In genomic region chr10:95709903-95710660, GRCm38 (mm10) we compare ENCODE assay signal across 24 mouse cellular contexts. TPM values are rescaled to one million over a fixed set of nuclear protein-coding genes. Genes with fewer than 3 reads are reported as not detected.
DNase-seq lines count a peak whose midpoint lies in the region; ATAC-seq and TF ChIP-seq lines count a peak whose summit lies in the region.
"Had no signal": no experiment of that assay in that cellular context is flagged by ENCODE, and none has a peak within 500 bp of the region (broad histone marks: within the 10 kb centered on the region; RNA-seq: fewer than 3 reads in every experiment).

No protein-coding gene starts in this region.

- H3K27ac ChIP-seq in forebrain, embryonic 12.5 days: no peak overlapping the region
- H3K27ac ChIP-seq in forebrain, postnatal 0 days (ENCODE audit: low read depth, low read length): no peak overlapping the region
- no peak overlapping the region for H3K27ac ChIP-seq in midbrain, embryonic 13.5 days
- H3K27ac ChIP-seq in midbrain, embryonic 16.5 days (ENCODE audit: low read length): no peak overlapping the region
- H3K27ac ChIP-seq in embryonic fibroblast, embryonic 13.5 days (ENCODE audit: insufficient read depth, low read length): peak overlapping the region; percentile 84
- H3K27ac ChIP-seq in olfactory bulb, adult 2 months (ENCODE audit: insufficient read depth, low read depth, low read length): 0 out of 2 replicates have a peak overlapping the region, but pooled peaks have one; percentile 44
- H3K27ac ChIP-seq in intestine, postnatal 0 days (ENCODE audit: low read depth, low read length): no peak overlapping the region
- H3K27ac ChIP-seq: heart, adult 2 months; hindbrain, embryonic 14.5 days; intestine, embryonic 15.5 days; midbrain, embryonic 15.5 days; stomach, embryonic 15.5 days had no signal

- no peak overlapping the region for H3K4me3 ChIP-seq in forebrain, embryonic 12.5 days (replicated peaks)
- H3K4me3 ChIP-seq in forebrain, postnatal 0 days (ENCODE audit: low read depth, low read length): no peak overlapping the region
- H3K4me3 ChIP-seq in midbrain, embryonic 13.5 days (replicated peaks): no peak overlapping the region
- H3K4me3 ChIP-seq in midbrain, embryonic 16.5 days (ENCODE audit: low read depth, low read length): no peak overlapping the region
- no peak overlapping the region for H3K4me3 ChIP-seq in embryonic fibroblast, embryonic 13.5 days (ENCODE audit: insufficient read depth, low read length)
- H3K4me3 ChIP-seq in olfactory bulb, adult 2 months (ENCODE audit: insufficient read depth, low read depth, low read length): no peak overlapping the region
- no peak overlapping the region for H3K4me3 ChIP-seq in intestine, postnatal 0 days (ENCODE audit: low read depth, low read length)
- H3K4me3 ChIP-seq: heart, adult 2 months; intestine, embryonic 15.5 days; midbrain, embryonic 15.5 days; stomach, embryonic 15.5 days had no signal

- DNase-seq in forebrain, postnatal 0 days: no peak
- no peak for DNase-seq in spleen, postnatal 14 days (ENCODE audit: low spot score in 2 of 2)
- DNase-seq: adrenal gland, postnatal 25 days; cerebellum, postnatal 14 days; heart, adult 2 months; kidney, postnatal 14 days; lung, adult 2 months; lung, postnatal 36 days; spleen, adult 18-20 months had no signal

- no peak for TF ChIP-seq POLR2A in embryonic fibroblast, embryonic 13.5 days (IDR thresholded peaks at IDR 0.05; ENCODE audit: low read depth, low read length)
- TF ChIP-seq POLR2A in olfactory bulb, adult 2 months (IDR thresholded peaks at IDR 0.05; ENCODE audit: insufficient read depth, low read depth, low read length): no peak

- H3K4me1 ChIP-seq in forebrain, embryonic 12.5 days: peaks cover 17% of the 10 kb centered on the region
- H3K4me1 ChIP-seq in forebrain, postnatal 0 days (ENCODE audit: insufficient read depth): no peaks in the 10 kb centered on the region
- peaks cover 9% of the 10 kb centered on the region for H3K4me1 ChIP-seq in midbrain, embryonic 13.5 days (replicated peaks)
- no peaks in the 10 kb centered on the region for H3K4me1 ChIP-seq in midbrain, embryonic 16.5 days (ENCODE audit: control insufficient read depth, insufficient read depth, low read length)
- H3K4me1 ChIP-seq in embryonic fibroblast, embryonic 13.5 days (ENCODE audit: control insufficient read depth, insufficient read depth, low read length): peaks cover 30% of the 10 kb centered on the region
- peaks cover 7% of the 10 kb centered on the region for H3K4me1 ChIP-seq in olfactory bulb, adult 2 months (ENCODE audit: control insufficient read depth, insufficient read depth, low read length)
- H3K4me1 ChIP-seq in intestine, postnatal 0 days (replicated peaks; ENCODE audit: control insufficient read depth, insufficient read depth, low read length): no peaks in the 10 kb centered on the region

- no peak for TF ChIP-seq CTCF in forebrain, postnatal 0 days (IDR thresholded peaks at IDR 0.05; ENCODE audit: low read depth)
- TF ChIP-seq CTCF in embryonic fibroblast, embryonic 13.5 days (IDR thresholded peaks at IDR 0.05; ENCODE audit: borderline replicate concordance, insufficient read depth, low read length): no peak
- no peak for TF ChIP-seq CTCF in olfactory bulb, adult 2 months (IDR thresholded peaks at IDR 0.05; ENCODE audit: insufficient read depth, low read depth, low read length)
- no peak for TF ChIP-seq CTCF in intestine, postnatal 0 days (IDR thresholded peaks at IDR 0.05; ENCODE audit: low read depth)

- H3K9ac ChIP-seq in forebrain, embryonic 12.5 days: no peak overlapping the region
- H3K9ac ChIP-seq in forebrain, postnatal 0 days: no peak overlapping the region
- no peak overlapping the region for H3K9ac ChIP-seq in midbrain, embryonic 13.5 days (replicated peaks)
- no peak overlapping the region for H3K9ac ChIP-seq in midbrain, embryonic 16.5 days (ENCODE audit: low read depth, low read length)
- no peak overlapping the region for H3K9ac ChIP-seq in intestine, postnatal 0 days (ENCODE audit: low read depth, low read length)
- H3K9ac ChIP-seq: hindbrain, embryonic 14.5 days; intestine, embryonic 15.5 days; midbrain, embryonic 15.5 days; stomach, embryonic 15.5 days had no signal

- no peaks in the 10 kb centered on the region for H3K9me3 ChIP-seq in forebrain, embryonic 12.5 days
- no peaks in the 10 kb centered on the region for H3K9me3 ChIP-seq in forebrain, postnatal 0 days (ENCODE audit: low read length)
- no peaks in the 10 kb centered on the region for H3K9me3 ChIP-seq in midbrain, embryonic 13.5 days
- no peaks in the 10 kb centered on the region for H3K9me3 ChIP-seq in midbrain, embryonic 16.5 days (replicated peaks; ENCODE audit: control insufficient read depth, low read length, poor library complexity, severe bottlenecking)
- H3K9me3 ChIP-seq in intestine, postnatal 0 days (ENCODE audit: control insufficient read depth): no peaks in the 10 kb centered on the region
- H3K9me3 ChIP-seq: intestine, embryonic 15.5 days; midbrain, embryonic 15.5 days; stomach, embryonic 15.5 days had no signal

- no peaks in the 10 kb centered on the region for H3K27me3 ChIP-seq in forebrain, embryonic 12.5 days
- no peaks in the 10 kb centered on the region for H3K27me3 ChIP-seq in forebrain, postnatal 0 days (ENCODE audit: insufficient read depth, low read length)
- no peaks in the 10 kb centered on the region for H3K27me3 ChIP-seq in midbrain, embryonic 13.5 days
- H3K27me3 ChIP-seq in midbrain, embryonic 16.5 days (ENCODE audit: control insufficient read depth, insufficient read depth, low read depth, low read length): no peaks in the 10 kb centered on the region
- H3K27me3 ChIP-seq in intestine, postnatal 0 days (replicated peaks; ENCODE audit: control insufficient read depth, insufficient read depth, low read length): no peaks in the 10 kb centered on the region
- H3K27me3 ChIP-seq: intestine, embryonic 15.5 days; midbrain, embryonic 15.5 days; stomach, embryonic 15.5 days had no signal

- no peak for ATAC-seq in forebrain, embryonic 12.5 days (ENCODE audit: low FRiP score)
- no peak for ATAC-seq in forebrain, postnatal 0 days
- no peak for ATAC-seq in midbrain, embryonic 13.5 days
- ATAC-seq in midbrain, embryonic 16.5 days: no peak
- ATAC-seq in intestine, postnatal 0 days: no peak
- ATAC-seq: intestine, embryonic 15.5 days; midbrain, embryonic 15.5 days had no signal

- WGBS in forebrain, embryonic 12.5 days: 60% methylated on average over 8 of the region's 8 CpGs
- 54% methylated on average over 8 of the region's 8 CpGs for WGBS in forebrain, postnatal 0 days
- WGBS in midbrain, embryonic 13.5 days: 66% methylated on average over 8 of the region's 8 CpGs
- WGBS in midbrain, embryonic 16.5 days: 54% methylated on average over 7 of the region's 8 CpGs
- 56% methylated on average over 8 of the region's 8 CpGs for WGBS in olfactory bulb, adult 2 months
- WGBS in intestine, postnatal 0 days: 76% methylated on average over 8 of the region's 8 CpGs

- 0 out of 2 replicates have a peak overlapping the region, but pooled peaks have one; percentile 2 for H3K4me2 ChIP-seq in forebrain, embryonic 12.5 days
- H3K4me2 ChIP-seq in forebrain, postnatal 0 days (ENCODE audit: low read depth): no peak overlapping the region
- H3K4me2 ChIP-seq in midbrain, embryonic 13.5 days (replicated peaks): peak overlapping the region; percentile 3; the same call in 1 of the 2 replicates
- no peak overlapping the region for H3K4me2 ChIP-seq in midbrain, embryonic 16.5 days (ENCODE audit: low read length)
- H3K4me2 ChIP-seq in intestine, postnatal 0 days (replicated peaks; ENCODE audit: low read depth): no peak overlapping the region
- H3K4me2 ChIP-seq: hindbrain, embryonic 14.5 days; intestine, embryonic 15.5 days; liver, embryonic 11.5 days; midbrain, embryonic 15.5 days; stomach, embryonic 15.5 days had no signal

- H3K36me3 ChIP-seq in forebrain, embryonic 12.5 days (replicated peaks): no peaks in the 10 kb centered on the region
- no peaks in the 10 kb centered on the region for H3K36me3 ChIP-seq in forebrain, postnatal 0 days (ENCODE audit: insufficient read depth)
- no peaks in the 10 kb centered on the region for H3K36me3 ChIP-seq in midbrain, embryonic 13.5 days
- H3K36me3 ChIP-seq in midbrain, embryonic 16.5 days (ENCODE audit: control insufficient read depth, insufficient read depth, low read length): no peaks in the 10 kb centered on the region
- no peaks in the 10 kb centered on the region for H3K36me3 ChIP-seq in intestine, postnatal 0 days (ENCODE audit: control insufficient read depth, insufficient read depth)
- H3K36me3 ChIP-seq: intestine, embryonic 15.5 days; midbrain, embryonic 15.5 days; stomach, embryonic 15.5 days had no signal

RNA-seq across cellular contexts. Expression of gene Anapc15-ps, which starts 36.8 kb away (rescaled TPM):
- polyA plus RNA-seq in forebrain, embryonic 12.5 days (2016; fragmentation: Nextera tagmentation; extraction: Ambion mirVana): not detected in 2 replicates
- not detected in 2 replicates for total RNA-seq in forebrain, postnatal 0 days (2014; rRNA removed)
- polyA plus RNA-seq in forebrain, postnatal 0 days (2015; fragmentation: Nextera tagmentation; extraction: Ambion mirVana): 0.55 TPM in 1 of 2 replicates, not detected in the other
- polyA plus RNA-seq in midbrain, embryonic 13.5 days (2015; fragmentation: Nextera tagmentation; extraction: Ambion mirVana): not detected in 2 replicates
- polyA plus RNA-seq in midbrain, embryonic 16.5 days (2015; fragmentation: Nextera tagmentation; extraction: Ambion mirVana): not detected in 2 replicates
- not detected in 2 replicates for polyA plus RNA-seq in embryonic fibroblast, embryonic 13.5 days (2011; ENCODE audit: insufficient read length, low read depth, missing spikeins)
- polyA plus RNA-seq in olfactory bulb, adult 2 months (2012; ENCODE audit: insufficient read depth, insufficient read length, low replicate concordance, missing spikeins): not detected in 2 replicates
- not detected in 2 replicates for polyA plus RNA-seq in intestine, postnatal 0 days (2015; fragmentation: Nextera tagmentation; extraction: Ambion mirVana)
- total RNA-seq: adrenal gland, postnatal 25 days; gastrocnemius, adult 8-10 months; heart, adult 2 months; left cerebral cortex, adult 8-10 months had no signal
- polyA plus RNA-seq: heart, adult 2 months; heart, postnatal 0 days; hindbrain, embryonic 14.5 days; intestine, embryonic 15.5 days; liver, embryonic 11.5 days; lung, adult 2 months; midbrain, embryonic 15.5 days; neural tube, embryonic 11.5 days had no signal

Comparison
In these comparisons a context has a peak if more than half of its experiments do, and no peak if none do; other contexts are left out.
1. H3K4me2 ChIP-seq: peak in forebrain, embryonic 12.5 days (single experiment) and midbrain, embryonic 13.5 days (single experiment); none in forebrain, postnatal 0 days (single experiment), midbrain, embryonic 16.5 days (single experiment) and intestine, postnatal 0 days (single experiment).
2. H3K27ac ChIP-seq: peak in embryonic fibroblast, embryonic 13.5 days (single experiment) and olfactory bulb, adult 2 months (single experiment); none in forebrain, embryonic 12.5 days (single experiment), forebrain, postnatal 0 days (single experiment), midbrain, embryonic 13.5 days (single experiment), midbrain, embryonic 16.5 days (single experiment) and intestine, postnatal 0 days (single experiment).